Mouse (Mus musculus): ENCODE measurements around the gene Cant1.

GRCm38 (mm10) chr11:118409106-118410072 is 9.5 kb downstream of the Cant1 start:
- TF ChIP-seq POLR2A (IDR thresholded peaks at IDR 0.05; ENCODE audit: control insufficient read depth in 1 of 2, insufficient read depth in 1 of 2, low read depth in 1 of 2, low read length in 2 of 2, poor library complexity in 1 of 2) (no peak), MAX (IDR thresholded peaks at IDR 0.05; ENCODE audit: low read length) (no peak), CTCF (IDR thresholded peaks at IDR 0.05 in 2 of 3, conservative IDR thresholded peaks at IDR 0.05 in 1 of 3; ENCODE audit: control insufficient read depth in 1 of 3, insufficient read depth in 1 of 3, low read depth in 2 of 3, low read length in 3 of 3, poor library complexity in 1 of 3, severe bottlenecking in 1 of 3) (no peak)

Measured in MEL (cell line).